ENCODE assay signal across 35 mouse cellular contexts in the genomic region with DNA sequence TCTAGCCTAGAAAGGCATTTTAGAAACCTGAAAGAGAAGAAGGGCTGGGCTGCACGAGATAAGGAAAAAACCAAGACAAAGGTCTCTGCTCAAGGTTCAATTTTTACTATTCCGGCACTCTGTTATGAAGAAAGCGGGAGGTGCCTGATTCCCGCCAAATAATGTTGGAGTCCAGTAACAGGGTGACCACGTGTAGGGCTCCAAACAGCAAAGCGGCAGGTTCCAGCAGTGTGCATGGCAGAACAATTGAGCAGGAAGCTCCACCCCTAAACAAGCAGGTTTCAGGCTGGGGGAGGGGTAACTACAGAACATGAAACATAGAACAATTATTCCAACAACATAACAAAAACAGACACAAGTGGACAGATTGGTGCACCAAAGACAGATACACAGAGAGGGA.
"Had no signal": no experiment of that assay in that cellular context is flagged by ENCODE, and none has a peak within 500 bp of the region (broad histone marks: within the 10 kb centered on the region; RNA-seq: fewer than 3 reads in every experiment).

No protein-coding gene starts in this region.

- H3K4me2 ChIP-seq: heart, embryonic 11.5 days; heart, embryonic 12.5 days; heart, embryonic 13.5 days; heart, embryonic 15.5 days; hindbrain, embryonic 12.5 days; hindbrain, embryonic 13.5 days; hindbrain, embryonic 14.5 days; hindbrain, embryonic 15.5 days; intestine, embryonic 15.5 days; kidney, embryonic 15.5 days had no signal

- ATAC-seq: hindbrain, embryonic 16.5 days; hindbrain, postnatal 0 days; inflammation-experienced regulatory T-cells, adult 6 months; intestine, embryonic 15.5 days; intestine, embryonic 16.5 days; intestine, postnatal 0 days had no signal

- H3K36me3 ChIP-seq: heart, embryonic 12.5 days; heart, embryonic 13.5 days; heart, embryonic 15.5 days; hindbrain, embryonic 10.5 days; hindbrain, embryonic 12.5 days; hindbrain, embryonic 13.5 days; hindbrain, embryonic 15.5 days; intestine, embryonic 15.5 days; kidney, embryonic 15.5 days had no signal

- H3K27me3 ChIP-seq: heart, embryonic 12.5 days; heart, embryonic 13.5 days; heart, embryonic 15.5 days; hindbrain, embryonic 12.5 days; hindbrain, embryonic 13.5 days; hindbrain, embryonic 15.5 days; intestine, embryonic 15.5 days; kidney, embryonic 15.5 days had no signal

- H3K9me3 ChIP-seq: heart, embryonic 12.5 days; heart, embryonic 13.5 days; heart, embryonic 15.5 days; hindbrain, embryonic 10.5 days; hindbrain, embryonic 12.5 days; hindbrain, embryonic 13.5 days; hindbrain, embryonic 15.5 days; intestine, embryonic 15.5 days; kidney, embryonic 15.5 days had no signal

- H3K4me3 ChIP-seq: heart, embryonic 12.5 days; heart, embryonic 13.5 days; heart, embryonic 15.5 days; hindbrain, embryonic 10.5 days; hindbrain, embryonic 12.5 days; hindbrain, embryonic 13.5 days; hindbrain, embryonic 15.5 days; intestine, embryonic 15.5 days; kidney, embryonic 15.5 days; layer of hippocampus, adult 2 months; left cerebral cortex, adult 2 months had no signal

- DNase-seq: heart, postnatal 10 days; heart, postnatal 14 days; heart, postnatal 36 days; heart, postnatal 4 days; kidney, adult 11 months; kidney, adult 18-20 months; kidney, adult 2 months; kidney, adult 8-10 months; kidney, adult 9 months; kidney, postnatal 10 days; kidney, postnatal 14 days; kidney, postnatal 25 days; kidney, postnatal 36 days; kidney, postnatal 4 days; layer of hippocampus, adult 9-11 months; layer of hippocampus, postnatal 36 days had no signal

- H3K9ac ChIP-seq: heart, embryonic 12.5 days; heart, embryonic 13.5 days; heart, embryonic 15.5 days; hindbrain, embryonic 12.5 days; hindbrain, embryonic 13.5 days; hindbrain, embryonic 14.5 days; hindbrain, embryonic 15.5 days; intestine, embryonic 15.5 days; kidney, embryonic 15.5 days had no signal

- H3K27ac ChIP-seq: heart, embryonic 13.5 days; heart, embryonic 15.5 days; hindbrain, embryonic 10.5 days; hindbrain, embryonic 12.5 days; hindbrain, embryonic 13.5 days; hindbrain, embryonic 14.5 days; hindbrain, embryonic 15.5 days; hindbrain, postnatal 0 days; intestine, embryonic 15.5 days; kidney, embryonic 15.5 days; kidney, postnatal 0 days; layer of hippocampus, adult 2 months; left cerebral cortex, adult 2 months had no signal

- H3K4me1 ChIP-seq: heart, embryonic 12.5 days; heart, embryonic 13.5 days; heart, embryonic 15.5 days; hindbrain, embryonic 10.5 days; hindbrain, embryonic 12.5 days; hindbrain, embryonic 13.5 days; hindbrain, embryonic 15.5 days; intestine, embryonic 15.5 days; kidney, embryonic 15.5 days had no signal
